Mouse (Mus musculus) gastrocnemius, adult 18-20 months (tissue): ENCODE data around the gene Ctnna2. TPM values are rescaled to one million over a fixed set of nuclear protein-coding genes. Genes with fewer than 3 reads are reported as not detected.

Source experiments
- DNase-seq: peaks from one replicate; pipeline ENCODE4 v3.0.0; 2021; ENCODE audit warnings: low spot score
- total RNA-seq, 2 experiments: library from RNA; stranded (reverse); gene quantifications; 2 replicates each; pipeline ENCODE4 v1.2.3; 2021

Gene Ctnna2
- total RNA-seq, 2 experiments from 2014 or later = not detected

- DNase-seq = no peak
These were observed 162.4 kb downstream of the Ctnna2 start for GRCm38 (mm10) chr6:77817116-77817515.

GRCm38 (mm10) chr6:77811041-77811440 lies 168.5 kb downstream of the Ctnna2 start:
- DNase-seq = no peak

GRCm38 (mm10) chr6:77802604-77803003 lies 176.9 kb downstream of the Ctnna2 start:
- no peak for DNase-seq

- DNase-seq = no peak
These were observed 196.2 kb downstream of the Ctnna2 start for GRCm38 (mm10) chr6:77783342-77783741.

- no peak for DNase-seq
These were observed 211.0 kb downstream of the Ctnna2 start for GRCm38 (mm10) chr6:77768357-77769103.

GRCm38 (mm10) chr6:77758164-77758563 lies 221.3 kb downstream of the Ctnna2 start:
- DNase-seq = no peak

GRCm38 (mm10) chr6:77745426-77745825 lies 234.1 kb downstream of the Ctnna2 start:
- no peak for DNase-seq

GRCm38 (mm10) chr6:77743651-77744050 lies 235.8 kb downstream of the Ctnna2 start:
- DNase-seq = no peak

- DNase-seq = no peak
These were observed 236.5 kb downstream of the Ctnna2 start for GRCm38 (mm10) chr6:77742988-77743387.

- no peak for DNase-seq
These were observed 240.9 kb downstream of the Ctnna2 start for GRCm38 (mm10) chr6:77738640-77739039.

- no peak for DNase-seq
These were observed 254.6 kb downstream of the Ctnna2 start for GRCm38 (mm10) chr6:77724952-77725299.

- DNase-seq = no peak
These were observed 255.2 kb downstream of the Ctnna2 start for GRCm38 (mm10) chr6:77724042-77724951.

- DNase-seq = no peak
These were observed 285.4 kb downstream of the Ctnna2 start for GRCm38 (mm10) chr6:77694093-77694492.

GRCm38 (mm10) chr6:77687173-77687572 lies 292.3 kb downstream of the Ctnna2 start:
- DNase-seq = no peak

GRCm38 (mm10) chr6:77650127-77650526 lies 329.4 kb downstream of the Ctnna2 start:
- no peak for DNase-seq

- no peak for DNase-seq
These were observed 334.9 kb downstream of the Ctnna2 start for GRCm38 (mm10) chr6:77644591-77644990.

- DNase-seq = no peak
These were observed 340.7 kb downstream of the Ctnna2 start for GRCm38 (mm10) chr6:77638784-77639183.

- no peak for DNase-seq
These were observed 345.5 kb downstream of the Ctnna2 start for GRCm38 (mm10) chr6:77633997-77634396.

GRCm38 (mm10) chr6:77628573-77629192 lies 350.8 kb downstream of the Ctnna2 start:
- no peak for DNase-seq

GRCm38 (mm10) chr6:77604642-77605392 lies 374.7 kb downstream of the Ctnna2 start:
- DNase-seq = no peak

GRCm38 (mm10) chr6:77603914-77604313 lies 375.6 kb downstream of the Ctnna2 start:
- no peak for DNase-seq
